8 mouse cellular contexts compared by ENCODE assay signal in the genomic region with DNA sequence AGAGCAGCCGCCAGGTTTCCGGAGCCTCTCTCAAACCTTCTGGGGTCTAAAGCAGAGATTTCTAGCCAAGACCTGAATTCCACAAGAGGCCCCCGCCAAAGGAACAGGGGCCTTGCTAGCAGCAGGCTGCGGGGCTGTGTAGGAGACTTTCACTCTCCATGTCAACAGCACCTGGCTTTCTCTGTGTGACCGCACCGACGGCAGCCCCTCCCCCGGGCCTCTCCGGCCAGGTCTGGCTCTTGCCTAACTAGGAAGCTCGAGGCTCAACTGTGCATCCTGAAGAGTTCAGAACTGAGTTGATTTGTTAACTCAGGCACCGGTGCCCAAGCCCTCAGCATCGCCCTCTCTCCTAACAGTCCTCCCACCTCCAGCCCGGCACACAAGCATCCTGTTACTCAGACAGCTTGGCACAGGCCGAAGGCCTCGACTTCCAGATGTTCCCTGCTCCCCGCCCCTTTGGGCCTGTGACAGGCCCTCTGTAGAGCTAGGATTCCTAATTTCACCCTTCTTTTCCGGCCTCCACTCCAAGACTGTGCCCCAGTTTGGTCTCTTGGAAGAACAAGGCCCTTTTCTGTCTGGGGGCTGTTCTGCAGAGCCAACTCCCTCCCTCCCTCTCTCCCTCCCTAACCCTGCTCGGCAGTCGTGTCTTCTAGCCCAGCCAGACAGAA.
A peak's percentile ranks its signal among the peaks of the same experiment; 100 is the strongest.
DNase-seq lines count a peak whose midpoint lies in the region; ATAC-seq and TF ChIP-seq lines count a peak whose summit lies in the region.

No protein-coding gene starts in this region.

- H3K36me3 ChIP-seq in liver, postnatal 0 days (replicated peaks; ENCODE audit: insufficient read depth, low read length): no peaks in the 10 kb centered on the region

- peak overlapping the region; percentile 52; the same call in 1 of the 2 replicates for H3K27ac ChIP-seq in liver, postnatal 0 days (ENCODE audit: low read depth)
- peak overlapping the region; percentile 83 for H3K27ac ChIP-seq in olfactory bulb, adult 2 months (ENCODE audit: insufficient read depth, low read depth, low read length)

- peak; percentile 81 for ATAC-seq in liver, postnatal 0 days

- DNase-seq in MN1 (ENCODE audit: low spot score): peak; percentile 95
- DNase-seq in cerebellum, postnatal 10 days: peak; percentile 76 to 80
- DNase-seq in frontal cortex, adult 2 months (ENCODE audit: extremely low spot score in 1 of 2, low spot score in 1 of 2): peak; percentile 66 to 78
- DNase-seq in heart, postnatal 36 days: peak; percentile 73 to 79
- peak; percentile 77 to 79 for DNase-seq in layer of hippocampus, adult 18-20 months (ENCODE audit: low spot score in 2 of 2)
- DNase-seq in liver, postnatal 0 days: peak; percentile 62
- peak; percentile 59 for DNase-seq in thymus, postnatal 4 days

- no peak for TF ChIP-seq EP300 in liver, postnatal 0 days (IDR thresholded peaks at IDR 0.05; ENCODE audit: low read depth)

- H3K4me2 ChIP-seq in liver, postnatal 0 days (ENCODE audit: low read depth, low read length): no peak overlapping the region

- H3K9ac ChIP-seq in liver, postnatal 0 days (replicated peaks): no peak overlapping the region

- H3K4me3 ChIP-seq in liver, postnatal 0 days (ENCODE audit: low read depth, low read length): no peak overlapping the region
- H3K4me3 ChIP-seq in olfactory bulb, adult 2 months (ENCODE audit: insufficient read depth, low read depth, low read length): no peak overlapping the region

- WGBS in liver, postnatal 0 days (ENCODE audit: insufficient replicate concordance): 43% methylated on average over 19 of the region's 19 CpGs
- WGBS in olfactory bulb, adult 2 months: 17% methylated on average over 19 of the region's 19 CpGs

- TF ChIP-seq CTCF in liver, postnatal 0 days (IDR thresholded peaks at IDR 0.05; ENCODE audit: low read depth): no peak
- TF ChIP-seq CTCF in olfactory bulb, adult 2 months (IDR thresholded peaks at IDR 0.05; ENCODE audit: insufficient read depth, low read depth, low read length): no peak

- intact Hi-C loops in heart, postnatal 36 days (cut with DNase I): loop anchor here (2.0 kb wide), 1 partner anchor 72 kb away; no protein-coding TSS in a partner anchor

- H3K4me1 ChIP-seq in liver, postnatal 0 days (ENCODE audit: insufficient read depth): 0 out of 2 replicates have a peak, but pooled peaks cover 5% of the 10 kb centered on the region
- peaks cover 16% of the 10 kb centered on the region for H3K4me1 ChIP-seq in olfactory bulb, adult 2 months (ENCODE audit: control insufficient read depth, insufficient read depth, low read length)

- TF ChIP-seq POLR2A in olfactory bulb, adult 2 months (IDR thresholded peaks at IDR 0.05; ENCODE audit: insufficient read depth, low read depth, low read length): no peak

- no peaks in the 10 kb centered on the region for H3K9me3 ChIP-seq in liver, postnatal 0 days (ENCODE audit: low read length)

- no peaks in the 10 kb centered on the region for H3K27me3 ChIP-seq in liver, postnatal 0 days (ENCODE audit: insufficient read depth, low read length)
